Mouse (Mus musculus): ENCODE measurements around the gene Zfp872. TPM values are rescaled to one million over a fixed set of nuclear protein-coding genes. Genes with fewer than 3 reads are reported as not detected.

Zfp872 gene
- polyA plus RNA-seq, 1 experiment from 2014 or later = 1.0 TPM

GRCm38 (mm10) chr9:22153810-22154209 lies 34.1 kb upstream of the Zfp872 start:
- no peak for ATAC-seq (ENCODE audit: insufficient read depth, low FRiP score)
- Histone ChIP-seq H3K36me3 (ENCODE audit: control insufficient read depth, insufficient read depth, low read length) (peaks cover 5% of the 10 kb centered on the region; the same call in 1 of the 2 replicates), H3K27me3 (ENCODE audit: control insufficient read depth, insufficient read depth, low read length) (0 out of 2 replicates have a peak, but pooled peaks cover 3% of the 10 kb centered on the region), H3K27ac (ENCODE audit: low read length) (no peak overlapping the region), H3K4me1 (ENCODE audit: control insufficient read depth, insufficient read depth, low read length) (peaks cover 14% of the 10 kb centered on the region), H3K9me3 (replicated peaks; ENCODE audit: control insufficient read depth, low read length) (no peaks in the 10 kb centered on the region), H3K4me2 (ENCODE audit: low read depth, low read length) (no peak overlapping the region), H3K4me3 (replicated peaks; ENCODE audit: low read length) (no peak overlapping the region), H3K9ac (ENCODE audit: low read length) (no peak overlapping the region)
- WGBS = 89% methylated on average over 3 of the region's 3 CpGs

GRCm38 (mm10) chr9:22155614-22156013 lies 32.3 kb upstream of the Zfp872 start:
- H3K9ac ChIP-seq (ENCODE audit: low read length) = peak overlapping the region; percentile 38; the same call in 1 of the 2 replicates
- H3K4me3 ChIP-seq (replicated peaks; ENCODE audit: low read length) = peak overlapping the region; percentile 21; the same call in 1 of the 2 replicates

GRCm38 (mm10) chr9:22156497-22157245 lies 31.2 kb upstream of the Zfp872 start, which contains the start of gene Pigyl:
Gene Pigyl, plus strand, starts transcription at chr9:22156846.
- peak within 1 kb of the TSS; percentile 93 for H3K9ac ChIP-seq (ENCODE audit: low read length)
- WGBS = under 1% methylated on average over 65 of the region's 65 CpGs
- H3K36me3 ChIP-seq (ENCODE audit: control insufficient read depth, insufficient read depth, low read length) = peaks cover 7% of the 10 kb centered on the region; the same call in 1 of the 2 replicates
- ATAC-seq (ENCODE audit: insufficient read depth, low FRiP score) = peak; percentile 99
- peak within 1 kb of the TSS; percentile 94 for H3K27ac ChIP-seq (ENCODE audit: low read length)
- H3K4me2 ChIP-seq (ENCODE audit: low read depth, low read length) = peak within 1 kb of the TSS; percentile 81
- peaks cover 14% of the 10 kb centered on the region for H3K4me1 ChIP-seq (ENCODE audit: control insufficient read depth, insufficient read depth, low read length)
- H3K9me3 ChIP-seq (replicated peaks; ENCODE audit: control insufficient read depth, low read length) = no peaks in the 10 kb centered on the region
- H3K27me3 ChIP-seq (ENCODE audit: control insufficient read depth, insufficient read depth, low read length) = 0 out of 2 replicates have a peak, but pooled peaks cover 3% of the 10 kb centered on the region
- H3K4me3 ChIP-seq (replicated peaks; ENCODE audit: low read length) = peak within 1 kb of the TSS; percentile 85

More at GRCm38 (mm10) chr9:22155614-22156013, 32.3 kb upstream of the Zfp872 start:
- WGBS = 20% methylated on average over 10 of the region's 10 CpGs
- Histone ChIP-seq H3K36me3 (ENCODE audit: control insufficient read depth, insufficient read depth, low read length) (peaks cover 7% of the 10 kb centered on the region; the same call in 1 of the 2 replicates), H3K4me1 (ENCODE audit: control insufficient read depth, insufficient read depth, low read length) (peaks cover 14% of the 10 kb centered on the region), H3K9me3 (replicated peaks; ENCODE audit: control insufficient read depth, low read length) (no peaks in the 10 kb centered on the region), H3K4me2 (ENCODE audit: low read depth, low read length) (peak overlapping the region; percentile 40), H3K27ac (ENCODE audit: low read length) (no peak overlapping the region), H3K27me3 (ENCODE audit: control insufficient read depth, insufficient read depth, low read length) (0 out of 2 replicates have a peak, but pooled peaks cover 3% of the 10 kb centered on the region)
- ATAC-seq (ENCODE audit: insufficient read depth, low FRiP score) = no peak

GRCm38 (mm10) chr9:22157516-22158265 lies 30.2 kb upstream of the Zfp872 start:
- no peak for ATAC-seq (ENCODE audit: insufficient read depth, low FRiP score)
- H3K9ac ChIP-seq (ENCODE audit: low read length) = peak overlapping the region; percentile 93
- H3K4me1 ChIP-seq (ENCODE audit: control insufficient read depth, insufficient read depth, low read length) = peaks cover 14% of the 10 kb centered on the region
- 64% methylated on average over 34 of the region's 34 CpGs for WGBS
- H3K9me3 ChIP-seq (replicated peaks; ENCODE audit: control insufficient read depth, low read length) = no peaks in the 10 kb centered on the region
- H3K4me2 ChIP-seq (ENCODE audit: low read depth, low read length) = peak overlapping the region; percentile 81
- no peak overlapping the region for H3K27ac ChIP-seq (ENCODE audit: low read length)
- H3K27me3 ChIP-seq (ENCODE audit: control insufficient read depth, insufficient read depth, low read length) = 0 out of 2 replicates have a peak, but pooled peaks cover 3% of the 10 kb centered on the region
- peaks cover 7% of the 10 kb centered on the region; the same call in 1 of the 2 replicates for H3K36me3 ChIP-seq (ENCODE audit: control insufficient read depth, insufficient read depth, low read length)
- H3K4me3 ChIP-seq (replicated peaks; ENCODE audit: low read length) = peak overlapping the region; percentile 85

- Histone ChIP-seq H3K9me3 (replicated peaks; ENCODE audit: control insufficient read depth, low read length) (no peaks in the 10 kb centered on the region), H3K4me2 (ENCODE audit: low read depth, low read length) (no peak overlapping the region), H3K27ac (ENCODE audit: low read length) (no peak overlapping the region), H3K36me3 (ENCODE audit: control insufficient read depth, insufficient read depth, low read length) (peaks cover 7% of the 10 kb centered on the region; the same call in 1 of the 2 replicates), H3K27me3 (ENCODE audit: control insufficient read depth, insufficient read depth, low read length) (0 out of 2 replicates have a peak, but pooled peaks cover 3% of the 10 kb centered on the region), H3K9ac (ENCODE audit: low read length) (no peak overlapping the region), H3K4me1 (ENCODE audit: control insufficient read depth, insufficient read depth, low read length) (peaks cover 11% of the 10 kb centered on the region), H3K4me3 (replicated peaks; ENCODE audit: low read length) (no peak overlapping the region)
- no peak for ATAC-seq (ENCODE audit: insufficient read depth, low FRiP score)
- WGBS = 40% methylated on average over 6 of the region's 6 CpGs
Measured at GRCm38 (mm10) chr9:22161299-22161698, 26.6 kb upstream of the Zfp872 start.

- no peak for ATAC-seq (ENCODE audit: insufficient read depth, low FRiP score)
- no peak overlapping the region for H3K27ac ChIP-seq (ENCODE audit: low read length)
- H3K9ac ChIP-seq (ENCODE audit: low read length) = no peak overlapping the region
- peaks cover 7% of the 10 kb centered on the region; the same call in 1 of the 2 replicates for H3K36me3 ChIP-seq (ENCODE audit: control insufficient read depth, insufficient read depth, low read length)
- 0 out of 2 replicates have a peak, but pooled peaks cover 3% of the 10 kb centered on the region for H3K27me3 ChIP-seq (ENCODE audit: control insufficient read depth, insufficient read depth, low read length)
- no peaks in the 10 kb centered on the region for H3K9me3 ChIP-seq (replicated peaks; ENCODE audit: control insufficient read depth, low read length)
- no peak overlapping the region for H3K4me3 ChIP-seq (replicated peaks; ENCODE audit: low read length)
- 69% methylated on average over 9 of the region's 9 CpGs for WGBS
- H3K4me2 ChIP-seq (ENCODE audit: low read depth, low read length) = no peak overlapping the region
- H3K4me1 ChIP-seq (ENCODE audit: control insufficient read depth, insufficient read depth, low read length) = peaks cover 8% of the 10 kb centered on the region
Measured at GRCm38 (mm10) chr9:22162305-22162704, 25.6 kb upstream of the Zfp872 start.

- ATAC-seq (ENCODE audit: insufficient read depth, low FRiP score) = no peak
- WGBS = 89% methylated on average over 7 of the region's 7 CpGs
- Histone ChIP-seq H3K4me1 (ENCODE audit: control insufficient read depth, insufficient read depth, low read length) (0 out of 2 replicates have a peak, but pooled peaks cover 2% of the 10 kb centered on the region), H3K4me3 (replicated peaks; ENCODE audit: low read length) (no peak overlapping the region), H3K36me3 (ENCODE audit: control insufficient read depth, insufficient read depth, low read length) (peaks cover 6% of the 10 kb centered on the region; the same call in 1 of the 2 replicates), H3K27ac (ENCODE audit: low read length) (no peak overlapping the region), H3K4me2 (ENCODE audit: low read depth, low read length) (no peak overlapping the region), H3K27me3 (ENCODE audit: control insufficient read depth, insufficient read depth, low read length) (0 out of 2 replicates have a peak, but pooled peaks cover 2% of the 10 kb centered on the region), H3K9me3 (replicated peaks; ENCODE audit: control insufficient read depth, low read length) (no peaks in the 10 kb centered on the region), H3K9ac (ENCODE audit: low read length) (no peak overlapping the region)
Measured at GRCm38 (mm10) chr9:22162912-22163311, 25.0 kb upstream of the Zfp872 start.

GRCm38 (mm10) chr9:22164711-22165668 lies 22.9 kb upstream of the Zfp872 start:
- H3K4me2 ChIP-seq (ENCODE audit: low read depth, low read length) = peak overlapping the region; percentile 99
- peak overlapping the region; percentile 65 for H3K4me3 ChIP-seq (replicated peaks; ENCODE audit: low read length)
- H3K9ac ChIP-seq (ENCODE audit: low read length) = peak overlapping the region; percentile 79
- no peaks in the 10 kb centered on the region for H3K36me3 ChIP-seq (ENCODE audit: control insufficient read depth, insufficient read depth, low read length)
- 2% methylated on average over 53 of the region's 54 CpGs for WGBS
- H3K27ac ChIP-seq (ENCODE audit: low read length) = no peak overlapping the region
- no peaks in the 10 kb centered on the region for H3K9me3 ChIP-seq (replicated peaks; ENCODE audit: control insufficient read depth, low read length)
- no peaks in the 10 kb centered on the region for H3K4me1 ChIP-seq (ENCODE audit: control insufficient read depth, insufficient read depth, low read length)
- peak; percentile 51 for ATAC-seq (ENCODE audit: insufficient read depth, low FRiP score)
- H3K27me3 ChIP-seq (ENCODE audit: control insufficient read depth, insufficient read depth, low read length) = no peaks in the 10 kb centered on the region

All from stomach, embryonic 16.5 days (tissue).